Mouse (Mus musculus): ENCODE data around the gene Brd4.

Brd4 gene

DNA sequence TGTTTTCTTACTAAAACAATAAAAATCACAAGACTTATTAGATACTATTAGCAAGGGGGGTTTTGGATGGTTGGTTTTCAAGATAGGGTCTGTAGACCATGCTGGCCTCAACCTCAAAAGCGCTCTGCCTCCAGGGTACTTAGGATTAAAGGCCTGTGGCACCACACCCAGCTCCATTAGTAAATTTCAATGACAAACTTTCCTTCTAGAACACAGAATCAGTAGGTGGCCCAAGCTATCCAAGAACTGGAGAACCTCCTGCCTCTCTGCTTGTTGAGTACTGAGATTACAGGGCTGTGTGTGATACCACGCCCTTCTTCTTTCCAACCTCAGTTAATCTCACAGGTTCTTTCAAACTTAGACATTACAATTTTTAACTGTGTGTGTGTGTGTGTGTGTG, 3.4 kb downstream of the Brd4 start:
- no peak for DNase-seq (ENCODE audit: low read depth, low spot score)

DNA sequence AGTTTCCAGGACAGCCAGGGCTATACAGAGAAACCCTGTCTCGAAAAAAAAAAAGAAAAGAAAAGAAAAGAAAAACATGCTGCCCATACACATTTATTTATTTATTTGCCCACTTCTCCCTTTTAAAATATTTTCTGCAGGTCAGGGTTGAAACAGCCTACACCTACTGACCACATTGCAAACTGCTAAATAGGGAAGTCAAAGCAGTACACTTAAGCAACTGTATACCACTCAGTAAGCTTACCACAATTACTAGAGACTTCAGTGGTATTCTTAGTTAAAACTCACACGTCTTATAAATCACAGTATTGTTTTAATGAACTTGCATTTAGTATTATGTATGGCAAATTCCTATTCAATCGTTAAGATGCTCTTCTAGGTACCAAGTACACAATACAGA, 3.9 kb downstream of the Brd4 start:
- no peak for DNase-seq (ENCODE audit: low read depth, low spot score)

- no peak for DNase-seq (ENCODE audit: low read depth, low spot score)
Measured at GRCm38 (mm10) chr17:32277201-32277600, 7.3 kb downstream of the Brd4 start.

- no peak for DNase-seq (ENCODE audit: low read depth, low spot score)
Measured at GRCm38 (mm10) chr17:32275568-32275967, 9.0 kb downstream of the Brd4 start.

- DNase-seq (ENCODE audit: low read depth, low spot score) = no peak
Measured at GRCm38 (mm10) chr17:32269151-32269550, 15.4 kb downstream of the Brd4 start.

DNA sequence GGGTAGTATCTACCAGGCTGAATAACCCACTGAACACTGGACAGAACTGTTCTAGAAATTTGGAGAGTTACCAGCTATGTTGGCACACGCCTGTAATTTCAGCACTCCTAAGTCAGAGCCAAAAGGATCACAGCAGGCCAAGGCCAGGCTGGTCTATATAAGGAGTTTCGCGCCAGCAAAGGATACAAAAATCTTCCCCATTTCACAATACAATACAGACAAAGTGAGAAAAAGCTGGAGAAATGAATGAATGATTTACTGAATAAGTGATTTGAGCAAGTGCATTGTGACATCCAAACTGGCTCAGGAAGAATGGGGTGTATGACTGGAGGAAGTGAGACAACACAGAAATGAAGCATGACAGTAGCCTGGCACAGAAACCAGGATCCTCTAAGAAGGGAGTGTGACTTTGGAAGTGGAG, 16.0 kb downstream of the Brd4 start:
- no peak for DNase-seq (ENCODE audit: low read depth, low spot score)

GRCm38 (mm10) chr17:32268096-32268495, 16.4 kb downstream of the Brd4 start:
- DNase-seq (ENCODE audit: low read depth, low spot score) = no peak

GRCm38 (mm10) chr17:32267617-32268016, 16.9 kb downstream of the Brd4 start:
- no peak for DNase-seq (ENCODE audit: low read depth, low spot score)

DNA sequence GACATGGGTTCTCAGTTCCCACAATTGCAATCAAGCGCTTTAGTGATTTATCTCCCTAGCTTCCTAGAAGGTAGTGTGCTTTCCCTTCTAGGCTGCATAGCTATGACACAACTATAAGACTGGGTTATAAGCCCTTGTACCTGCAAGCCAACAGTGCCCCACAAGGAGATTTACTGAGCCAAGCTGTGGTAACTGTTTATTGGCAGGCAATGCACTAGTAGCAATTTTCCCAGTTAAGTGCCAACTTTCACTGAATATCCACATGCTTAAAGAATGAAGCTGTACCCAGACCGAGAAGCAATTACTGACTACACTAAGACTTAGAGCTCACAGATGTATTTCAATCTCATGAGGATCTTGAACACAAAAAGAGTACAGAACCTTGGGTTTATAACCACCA, 20.9 kb downstream of the Brd4 start:
- no peak for DNase-seq (ENCODE audit: low read depth, low spot score)

DNA sequence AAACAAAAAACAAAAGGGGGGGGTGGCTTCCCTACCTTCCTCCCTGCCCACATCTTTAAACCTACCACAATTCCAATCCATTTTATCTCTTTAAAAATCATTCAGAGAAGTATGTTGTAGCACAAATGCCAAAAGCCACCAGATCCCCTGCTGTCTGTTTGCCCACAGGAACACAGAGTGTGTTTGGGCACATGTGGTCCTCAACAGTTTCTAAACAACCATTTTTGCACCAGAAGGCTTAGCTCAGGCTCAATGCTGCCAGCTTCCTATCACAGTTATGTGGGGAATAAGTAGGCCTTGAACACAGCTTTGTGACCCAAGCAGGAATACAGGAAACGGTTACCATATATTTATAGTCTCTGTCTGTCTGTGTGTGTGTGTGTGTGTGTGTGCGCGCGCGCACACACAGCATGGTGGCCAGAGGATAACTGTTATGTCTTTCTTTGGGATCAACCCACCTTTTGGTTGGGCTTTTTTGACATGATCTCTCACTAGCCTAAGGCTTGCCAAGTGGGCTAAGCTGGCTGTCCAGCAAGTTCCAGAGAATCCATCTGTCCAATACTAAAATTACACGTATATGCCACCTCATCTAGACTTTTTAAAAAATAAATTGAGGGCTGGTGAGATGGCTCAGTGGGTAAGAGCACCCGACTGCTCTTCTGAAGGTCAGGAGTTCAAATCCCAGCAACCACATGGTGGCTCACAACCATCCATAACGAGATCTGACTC, 21.5 kb downstream of the Brd4 start:
- DNase-seq (ENCODE audit: low read depth, low spot score) = no peak

- DNase-seq (ENCODE audit: low read depth, low spot score) = no peak
Measured at GRCm38 (mm10) chr17:32258869-32259268, 25.7 kb downstream of the Brd4 start.

DNA sequence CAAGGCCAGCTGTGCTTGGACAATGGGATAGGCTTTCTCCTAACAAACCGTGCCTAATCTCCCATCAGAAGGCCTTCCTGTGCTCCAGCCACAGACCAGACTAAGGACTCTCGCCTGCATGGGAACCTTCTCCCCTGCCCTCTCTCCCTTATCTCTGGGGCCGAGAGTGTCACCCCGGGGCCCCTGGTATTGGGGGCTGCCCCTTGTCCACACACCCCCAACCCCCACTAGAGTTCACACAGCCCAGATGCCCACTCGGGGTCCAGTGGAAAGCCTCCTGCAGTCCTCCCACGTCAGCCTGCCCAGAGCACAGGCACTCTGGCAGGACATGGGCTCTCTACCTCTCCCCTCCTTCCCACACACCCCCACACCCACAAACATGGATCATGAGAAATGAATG, 26.6 kb downstream of the Brd4 start:
- no peak for DNase-seq (ENCODE audit: low read depth, low spot score)

DNA sequence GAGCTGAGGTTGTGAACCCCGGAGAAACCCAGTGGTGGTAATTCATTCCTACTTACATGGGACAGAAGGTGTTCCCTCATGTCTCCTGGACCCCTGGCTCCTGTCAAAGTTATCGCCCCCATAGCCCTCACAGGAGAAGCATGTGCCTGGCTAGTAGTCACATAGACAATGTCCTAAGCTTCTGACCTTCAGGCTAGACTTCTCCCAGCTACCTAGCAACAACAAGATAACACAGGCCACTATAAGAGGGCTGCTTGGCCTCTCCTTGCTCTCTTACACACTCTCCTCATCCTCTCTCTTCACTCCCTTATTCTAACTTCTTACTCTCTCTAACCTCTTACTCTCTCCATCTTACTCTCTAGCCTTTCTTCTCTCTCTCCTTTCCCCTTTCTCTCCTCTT, 27.1 kb downstream of the Brd4 start:
- no peak for DNase-seq (ENCODE audit: low read depth, low spot score)

DNA sequence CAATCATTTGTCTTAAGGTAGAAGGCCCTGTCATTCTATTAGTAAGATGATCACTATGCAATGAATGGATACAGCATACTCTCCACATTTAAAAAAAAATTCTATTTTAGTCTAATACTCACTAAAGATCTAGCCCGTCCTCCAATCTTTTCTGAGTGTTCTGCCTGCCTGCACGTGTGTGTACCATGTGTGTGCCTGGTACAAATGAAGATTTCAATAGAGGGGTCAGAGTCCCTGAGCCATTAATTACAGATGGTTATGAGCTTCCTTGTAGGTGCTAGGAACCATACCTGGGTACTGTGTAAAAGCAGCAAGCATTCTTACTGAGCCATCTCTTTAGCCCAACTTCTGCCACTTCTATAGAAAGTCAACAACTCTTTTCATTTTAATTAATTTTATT, 27.6 kb downstream of the Brd4 start:
- no peak for DNase-seq (ENCODE audit: low read depth, low spot score)

- no peak for DNase-seq (ENCODE audit: low read depth, low spot score)
Measured at GRCm38 (mm10) chr17:32253261-32253660, 31.3 kb downstream of the Brd4 start.

GRCm38 (mm10) chr17:32251827-32252470, 32.6 kb downstream of the Brd4 start:
- no peak for DNase-seq (ENCODE audit: low read depth, low spot score)

DNA sequence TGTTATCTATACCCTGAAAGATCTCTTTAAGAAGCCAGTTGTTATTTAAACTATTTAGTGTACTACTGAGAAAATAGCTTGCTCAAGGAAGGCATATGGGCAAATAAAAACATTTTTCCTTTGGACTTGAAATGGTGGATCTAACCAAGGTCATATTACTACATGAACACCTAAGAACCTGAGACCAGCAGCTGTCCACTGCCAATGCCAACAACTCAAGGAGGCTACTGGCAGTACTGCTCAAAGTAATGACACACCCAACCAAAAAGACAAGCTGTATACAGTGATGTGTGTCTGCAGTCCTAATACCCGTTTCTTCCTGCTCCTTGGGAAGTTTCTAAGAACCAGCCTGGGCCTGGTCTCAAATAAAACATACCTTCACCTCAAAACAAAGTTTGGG, 34.5 kb downstream of the Brd4 start:
- no peak for DNase-seq (ENCODE audit: low read depth, low spot score)

GRCm38 (mm10) chr17:32248192-32248591, 36.3 kb downstream of the Brd4 start:
- DNase-seq (ENCODE audit: low read depth, low spot score) = no peak

- no peak for DNase-seq (ENCODE audit: low read depth, low spot score)
Measured at GRCm38 (mm10) chr17:32247616-32248015, 36.9 kb downstream of the Brd4 start.

- no peak for DNase-seq (ENCODE audit: low read depth, low spot score)
Measured at GRCm38 (mm10) chr17:32246117-32246516, 38.4 kb downstream of the Brd4 start.

DNA sequence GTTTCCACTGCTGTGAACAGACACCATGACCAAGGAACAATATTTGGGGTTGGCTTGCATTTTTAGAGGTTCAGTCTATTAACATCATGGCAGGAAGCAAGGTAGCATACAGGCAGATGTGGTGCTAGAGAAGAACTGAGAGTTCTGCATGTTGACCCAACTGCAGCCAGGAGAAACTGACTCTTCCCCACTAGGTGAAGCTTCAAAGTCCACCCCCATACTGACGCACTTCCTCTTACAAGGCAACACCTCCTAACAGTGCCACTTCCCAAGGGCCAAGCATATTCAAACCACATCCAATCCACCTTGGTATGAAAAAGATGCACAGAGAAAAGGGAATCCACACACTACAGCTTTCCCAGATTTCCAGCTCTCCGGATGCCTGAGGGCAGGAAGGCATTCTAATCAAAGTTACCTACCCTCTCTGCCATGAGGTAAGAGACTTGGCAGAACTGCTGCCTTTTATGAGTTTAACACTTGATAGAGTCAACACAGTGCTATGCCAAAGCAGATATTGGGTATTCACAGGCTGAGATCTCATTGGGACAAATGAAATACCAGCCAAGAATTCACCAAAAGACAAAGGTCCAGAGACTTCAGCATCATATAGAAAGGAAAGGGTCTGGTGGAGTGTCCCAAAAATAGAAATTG, 43.5 kb downstream of the Brd4 start:
- DNase-seq (ENCODE audit: low read depth, low spot score) = no peak

DNA sequence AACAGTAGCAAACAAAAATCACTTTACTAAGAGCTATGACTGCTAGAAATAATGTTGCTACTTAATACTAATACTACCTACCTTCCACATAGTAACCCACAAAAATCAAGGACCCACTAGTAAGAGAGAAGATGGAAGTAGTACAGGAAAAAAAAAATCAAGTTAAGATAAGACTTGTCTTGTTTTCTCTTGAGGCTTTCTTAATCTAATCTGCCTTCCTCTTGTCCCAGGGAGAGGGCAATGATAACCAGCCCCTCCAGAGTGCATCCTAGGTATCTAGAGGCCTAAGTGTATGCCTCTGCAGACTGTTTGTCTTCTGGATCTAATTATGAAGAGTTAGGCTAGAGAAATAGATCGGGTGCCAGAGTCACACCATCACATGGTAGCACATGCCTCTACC, 45.9 kb downstream of the Brd4 start:
- DNase-seq (ENCODE audit: low read depth, low spot score) = no peak
